Comparison of ENCODE assay signal across 14 mouse cellular contexts in the genomic region with DNA sequence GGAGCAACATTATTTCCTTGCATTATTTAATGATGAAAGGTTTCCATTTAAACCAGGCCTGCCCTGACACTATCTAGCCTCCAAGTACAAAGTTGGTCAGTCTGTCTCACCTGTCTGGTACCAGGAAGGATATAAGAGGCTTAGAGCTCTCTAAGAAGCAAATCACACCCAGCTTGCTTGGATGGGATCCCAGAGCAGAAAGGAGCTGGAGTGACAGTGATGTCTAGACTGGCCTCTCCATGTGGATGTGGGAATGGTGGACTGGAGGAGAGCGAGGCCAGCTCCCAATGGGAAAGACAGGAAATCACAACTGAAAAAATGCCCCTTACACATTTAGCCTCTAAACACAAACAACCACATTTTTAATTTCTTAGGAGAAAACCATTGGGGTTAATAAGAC. TPM values are rescaled to one million over a fixed set of nuclear protein-coding genes. Genes with fewer than 3 reads are reported as not detected.
"Had no signal": no experiment of that assay in that cellular context is flagged by ENCODE, and none has a peak within 500 bp of the region (broad histone marks: within the 10 kb centered on the region; RNA-seq: fewer than 3 reads in every experiment).

No protein-coding gene starts in this region.

- DNase-seq: left cerebral cortex, postnatal 4 days; liver; liver, embryonic 13.5 days; liver, postnatal 0 days; lung, adult 2 months; lung, embryonic 14.5 days; lung, postnatal 10 days; lung, postnatal 14 days; lung, postnatal 36 days; lung, postnatal 4 days; midbrain, embryonic 14.5 days had no signal

RNA-seq across cellular contexts. Expression of gene Greb1, which starts 23.0 kb away (rescaled TPM):
- total RNA-seq: megakaryocyte, adult 5-6 weeks; megakaryocyte-erythroid progenitor cell, adult 5-6 weeks; monocyte, adult 5-6 weeks had no signal
